Mouse (Mus musculus) gastrocnemius, adult 2 months (tissue): ENCODE data around the gene Man2a1. TPM values are rescaled to one million over a fixed set of nuclear protein-coding genes. Genes with fewer than 3 reads are reported as not detected.

ENCODE experiments used
- DNase-seq: peaks from one replicate; pipeline ENCODE4 v3.0.0; 2022
- H3K27ac ChIP-seq: fragments of 200-600 bp; 2 replicates; pipeline ENCODE4 v1.8.1; 2022; ENCODE audit warnings: mild to moderate bottlenecking
- H3K4me3 ChIP-seq: fragments of 200-600 bp; 2 replicates; pipeline ENCODE4 v1.8.1; 2022; ENCODE audit warnings: mild to moderate bottlenecking, moderate library complexity
- CTCF ChIP-seq: fragments of 200-600 bp; IDR thresholded peaks from 2 replicates; pipeline ENCODE4 v1.8.1; 2022; ENCODE audit warnings: antibody characterized with exemption, mild to moderate bottlenecking, moderate library complexity
- intact Hi-C: fragments of 180-260 bp; cut with DNase I; formaldehyde crosslinking; loops from one replicate; pipeline ENCODE4 v1.15.1; 2025
- total RNA-seq, 2 experiments: library from RNA; stranded (reverse); gene quantifications; 2 replicates each; pipeline ENCODE4 v1.2.3; 2021

Man2a1 gene
- total RNA-seq, 2 experiments from 2014 or later = 9.0 to 9.8 TPM

- intact Hi-C loops = no loop called here
- no peak overlapping the region; the same call in 1 of the 2 replicates for H3K4me3 ChIP-seq
- peak; percentile 47 for DNase-seq
- no peak for TF ChIP-seq CTCF
- H3K27ac ChIP-seq = peak overlapping the region; percentile 85
Measured at GRCm38 (mm10) chr17:64621226-64621625, 20.7 kb downstream of the Man2a1 start.

GRCm38 (mm10) chr17:64621649-64622351, 21.3 kb downstream of the Man2a1 start:
- peak overlapping the region; percentile 85 for H3K27ac ChIP-seq
- intact Hi-C loops = no loop called here
- H3K4me3 ChIP-seq = peak overlapping the region; percentile 63

GRCm38 (mm10) chr17:64622352-64622886, 21.9 kb downstream of the Man2a1 start:
- intact Hi-C loops = no loop called here
- Histone ChIP-seq H3K4me3 (peak overlapping the region; percentile 63), H3K27ac (peak overlapping the region; percentile 85)
- DNase-seq = peak; percentile 49
- TF ChIP-seq CTCF = peak; percentile 6; the same call in 1 of the 2 replicates

More at GRCm38 (mm10) chr17:64621649-64622351, 21.3 kb downstream of the Man2a1 start:
- no peak for DNase-seq
- no peak for TF ChIP-seq CTCF

- DNase-seq = no peak
- H3K27ac ChIP-seq = no peak overlapping the region
- no peak for TF ChIP-seq CTCF
- intact Hi-C loops = no loop called here
- no peak overlapping the region for H3K4me3 ChIP-seq
Measured at GRCm38 (mm10) chr17:64624439-64624838, 23.9 kb downstream of the Man2a1 start.

- no peak for DNase-seq
- no peak for TF ChIP-seq CTCF
- intact Hi-C loops = no loop called here
- H3K27ac ChIP-seq = no peak overlapping the region
- H3K4me3 ChIP-seq = no peak overlapping the region
Measured at GRCm38 (mm10) chr17:64628796-64629195, 28.3 kb downstream of the Man2a1 start.

GRCm38 (mm10) chr17:64629486-64629885, 28.9 kb downstream of the Man2a1 start:
- DNase-seq = no peak
- intact Hi-C loops = no loop called here
- no peak overlapping the region for H3K4me3 ChIP-seq
- peak overlapping the region; percentile 80 for H3K27ac ChIP-seq
- TF ChIP-seq CTCF = no peak

GRCm38 (mm10) chr17:64630506-64630905, 30.0 kb downstream of the Man2a1 start:
- intact Hi-C loops = no loop called here
- peak; percentile 58 for DNase-seq
- no peak for TF ChIP-seq CTCF
- Histone ChIP-seq H3K27ac (peak overlapping the region; percentile 80), H3K4me3 (peak overlapping the region; percentile 44)

- Histone ChIP-seq H3K4me3 (no peak overlapping the region), H3K27ac (no peak overlapping the region)
- no peak for DNase-seq
- intact Hi-C loops = loop anchor here (5.0 kb wide), 1 partner anchor 44 kb away; no protein-coding TSS in a partner anchor
- TF ChIP-seq CTCF = no peak
Measured at GRCm38 (mm10) chr17:64637868-64638537, 37.5 kb downstream of the Man2a1 start.

GRCm38 (mm10) chr17:64641376-64641775, 40.8 kb downstream of the Man2a1 start:
- intact Hi-C loops = no loop called here
- TF ChIP-seq CTCF = no peak
- H3K27ac ChIP-seq = no peak overlapping the region
- DNase-seq = no peak
- H3K4me3 ChIP-seq = no peak overlapping the region

- Histone ChIP-seq H3K4me3 (no peak overlapping the region), H3K27ac (no peak overlapping the region)
- TF ChIP-seq CTCF = no peak
- no peak for DNase-seq
- intact Hi-C loops = no loop called here
Measured at GRCm38 (mm10) chr17:64643644-64644043, 43.1 kb downstream of the Man2a1 start.

- TF ChIP-seq CTCF = no peak
- H3K27ac ChIP-seq = no peak overlapping the region
- H3K4me3 ChIP-seq = no peak overlapping the region
- no peak for DNase-seq
- intact Hi-C loops = no loop called here
Measured at GRCm38 (mm10) chr17:64644888-64645605, 44.5 kb downstream of the Man2a1 start.

- no peak for TF ChIP-seq CTCF
- no peak for DNase-seq
- intact Hi-C loops = no loop called here
- no peak overlapping the region for H3K27ac ChIP-seq
- no peak overlapping the region for H3K4me3 ChIP-seq
Measured at GRCm38 (mm10) chr17:64647396-64647795, 46.9 kb downstream of the Man2a1 start.

- no peak for TF ChIP-seq CTCF
- intact Hi-C loops = no loop called here
- DNase-seq = no peak
Measured at GRCm38 (mm10) chr17:64650702-64651101, 50.2 kb downstream of the Man2a1 start.

More at GRCm38 (mm10) chr17:64650702-64651101, 50.2 kb downstream of the Man2a1 start:
- Histone ChIP-seq H3K4me3 (no peak overlapping the region), H3K27ac (no peak overlapping the region)
